Mouse (Mus musculus) bone marrow, adult 2 months (tissue): ENCODE data around the gene Isg15. TPM values are rescaled to one million over a fixed set of nuclear protein-coding genes. Genes with fewer than 3 reads are reported as not detected.

Experiments used
- H3K27ac ChIP-seq: fragments of 200-500 bp; 2 replicates; pipeline ENCODE4 v1.5.1; 2012; ENCODE audit warnings: low read depth, mild to moderate bottlenecking, control low read depth, inconsistent platforms, low read length; ENCODE audit not compliant: control insufficient read depth, poor library complexity, insufficient read depth
- H3K4me1 ChIP-seq: fragments of 200-500 bp; 2 replicates; pipeline ENCODE4 v1.6.1; 2011; ENCODE audit warnings: low read length; ENCODE audit not compliant: control insufficient read depth, insufficient read depth
- H3K4me3 ChIP-seq: fragments of 200-500 bp; replicated peaks from 2 replicates; pipeline ENCODE3; 2011; ENCODE audit warnings: mild to moderate bottlenecking, low read depth, low read length, control low read depth; ENCODE audit not compliant: control insufficient read depth
- CTCF ChIP-seq: fragments of 200-500 bp; IDR thresholded peaks from 2 replicates; pipeline ENCODE4 v1.5.1; 2011; ENCODE audit warnings: low read length, control low read depth; ENCODE audit not compliant: control insufficient read depth, insufficient read depth
- POLR2A ChIP-seq: fragments of 200-500 bp; IDR thresholded peaks from 2 replicates; pipeline ENCODE4 v1.6.1; 2011; ENCODE audit warnings: low read depth, mild to moderate bottlenecking, control low read depth, low read length, borderline replicate concordance; ENCODE audit not compliant: control insufficient read depth
- WGBS: fragments of 180-500 bp; shearing (Covaris S2); methylation state at CpG from one replicate; pipeline ENCODE4 v1.1.7; 2018; 5-methylcytosine and 5-hydroxymethylcytosine counted together
- polyA plus RNA-seq: library from polyadenylated mRNA; stranded (reverse); fragments of >200 nt; gene quantifications from 2 replicates; pipeline ENCODE4 v1.2.4, GENCODE M21; 2011; ENCODE audit warnings: low replicate concordance; ENCODE audit not compliant: missing spikeins, insufficient read depth, insufficient read length

Isg15 gene
- polyA plus RNA-seq, 1 experiment = 134 TPM

DNA sequence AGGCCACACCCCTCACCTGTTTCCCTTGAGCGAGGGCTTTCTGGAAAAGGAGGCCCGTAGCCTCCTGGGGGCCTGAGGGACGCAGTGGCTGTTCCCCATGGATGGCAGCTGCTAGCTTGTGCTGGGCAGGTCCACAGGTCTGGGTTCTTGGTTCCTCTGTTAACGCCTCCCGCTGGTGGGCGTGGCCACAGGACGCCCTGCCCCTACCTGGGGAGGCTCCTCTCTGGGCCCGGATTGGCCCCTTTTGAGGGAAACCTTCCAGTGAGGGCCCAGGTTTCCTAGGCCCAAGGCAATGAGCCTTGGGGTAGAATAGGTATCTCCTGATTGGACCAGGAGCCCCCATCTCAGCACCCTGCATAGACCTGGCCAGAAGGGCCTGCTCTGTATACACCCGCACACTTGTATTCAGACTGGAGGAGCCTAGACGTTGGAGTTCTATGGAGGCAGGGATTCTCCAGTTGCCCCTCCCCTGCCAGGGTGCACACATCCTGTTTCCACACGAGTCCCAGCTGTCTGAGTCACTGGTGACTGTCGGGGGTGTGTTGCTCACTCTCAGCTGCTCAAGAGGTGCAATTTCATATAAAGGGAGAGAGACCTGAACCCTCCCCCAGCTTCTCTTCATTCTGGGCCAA, 27.9 kb upstream of the Isg15 start:
- H3K27ac ChIP-seq = no peak overlapping the region
- 54% methylated on average over 12 of the region's 12 CpGs for WGBS

GRCm38 (mm10) chr4:156227752-156228392, 27.3 kb upstream of the Isg15 start:
- TF ChIP-seq CTCF (no peak), POLR2A (no peak)
- 70% methylated on average over 18 of the region's 18 CpGs for WGBS
- H3K4me3 ChIP-seq = no peak overlapping the region

More for the DNA sequence above, 27.9 kb upstream of the Isg15 start:
- Histone ChIP-seq H3K4me1 (no peaks in the 10 kb centered on the region; the same call in 1 of the 2 replicates), H3K4me3 (no peak overlapping the region)
- TF ChIP-seq CTCF = no peak

GRCm38 (mm10) chr4:156224276-156224675, 23.7 kb upstream of the Isg15 start:
- 81% methylated on average over 2 of the region's 2 CpGs for whole genome bisulfite sequencing
- no peak overlapping the region for H3K27ac ChIP-seq

More at GRCm38 (mm10) chr4:156227752-156228392, 27.3 kb upstream of the Isg15 start:
- Histone ChIP-seq H3K27ac (no peak overlapping the region), H3K4me1 (no peaks in the 10 kb centered on the region; the same call in 1 of the 2 replicates)

DNA sequence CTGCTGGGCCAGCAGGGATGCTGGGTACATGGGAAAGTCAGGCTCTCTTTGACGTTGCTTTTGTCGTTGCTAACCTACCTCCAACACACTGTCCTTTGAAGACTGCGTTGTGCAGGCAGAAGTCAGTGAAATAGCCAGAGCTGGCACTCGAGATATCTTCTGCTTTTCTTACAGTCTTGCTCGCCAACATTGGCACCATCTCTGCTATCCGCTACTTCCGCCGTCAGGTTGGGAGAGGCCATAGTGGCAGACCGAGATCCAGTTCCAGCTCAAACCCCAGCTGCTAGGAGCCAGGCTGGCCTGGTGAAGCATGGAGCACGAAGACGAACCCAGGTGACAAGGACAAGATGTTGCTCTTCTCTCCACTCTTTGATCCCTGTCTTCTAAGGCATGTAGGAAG, 19.3 kb upstream of the Isg15 start:
- Histone ChIP-seq H3K4me3 (no peak overlapping the region), H3K4me1 (no peaks in the 10 kb centered on the region), H3K27ac (no peak overlapping the region)
- TF ChIP-seq CTCF = no peak
- no peak for TF ChIP-seq POLR2A
- 77% methylated on average over 11 of the region's 11 CpGs for WGBS

More at GRCm38 (mm10) chr4:156224276-156224675, 23.7 kb upstream of the Isg15 start:
- Histone ChIP-seq H3K4me3 (no peak overlapping the region), H3K4me1 (no peaks in the 10 kb centered on the region; the same call in 1 of the 2 replicates)
- TF ChIP-seq POLR2A (no peak), CTCF (no peak)

DNA sequence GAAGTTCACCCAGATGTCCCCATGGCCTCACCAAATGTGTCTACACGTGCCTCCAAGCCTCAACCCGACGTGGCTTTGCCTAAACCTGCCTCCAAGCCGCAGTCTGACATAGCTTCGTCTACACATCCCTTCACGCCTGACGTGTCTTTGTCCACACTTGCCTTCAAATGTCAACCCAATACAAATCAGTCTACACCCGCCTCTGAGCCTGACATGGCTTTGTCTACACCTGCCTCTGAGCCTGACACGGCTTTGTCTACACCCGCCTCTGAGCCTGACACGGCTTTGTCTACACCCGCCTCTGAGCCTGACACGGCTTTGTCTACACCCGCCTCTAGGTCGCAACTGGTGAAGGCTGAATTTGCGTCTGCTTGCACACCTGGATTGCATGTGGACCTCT, 17.2 kb upstream of the Isg15 start:
- TF ChIP-seq POLR2A (no peak), CTCF (no peak)
- Histone ChIP-seq H3K27ac (no peak overlapping the region), H3K4me3 (no peak overlapping the region), H3K4me1 (no peaks in the 10 kb centered on the region)
- whole genome bisulfite sequencing = 85% methylated on average over 16 of the region's 16 CpGs

DNA sequence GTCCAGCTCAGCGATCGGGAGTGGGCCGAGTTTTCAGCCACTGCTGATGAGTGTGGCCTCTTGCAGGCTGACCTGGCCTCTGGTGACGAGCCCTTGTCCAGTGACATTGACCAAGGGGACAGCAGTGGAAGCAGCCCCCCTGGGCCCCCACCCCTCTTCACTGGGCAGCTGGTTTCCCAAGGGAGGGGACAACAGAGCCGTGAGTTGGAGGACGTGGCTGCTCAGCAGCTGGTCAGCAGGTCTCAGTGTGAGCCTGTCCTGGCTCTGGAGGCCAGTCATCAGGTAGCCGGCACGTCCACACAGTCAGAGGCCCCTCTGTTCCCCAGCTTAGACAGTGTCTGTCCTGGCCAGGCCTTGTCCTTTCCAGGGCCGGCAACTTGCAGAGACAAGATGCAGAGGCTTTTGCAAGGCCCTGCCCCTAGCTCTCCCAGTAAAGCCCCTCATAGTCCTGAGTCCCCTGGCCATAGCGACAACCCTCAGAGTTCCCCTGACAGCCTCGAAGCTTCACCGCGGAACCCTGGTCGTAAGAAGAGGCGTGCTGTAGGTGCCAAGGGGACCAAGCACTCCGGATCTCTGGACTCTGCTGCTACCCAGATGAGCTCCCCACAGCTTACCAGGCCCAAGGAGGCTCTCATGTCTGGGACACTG, 16.5 kb upstream of the Isg15 start:
- Histone ChIP-seq H3K27ac (no peak overlapping the region), H3K4me3 (no peak overlapping the region), H3K4me1 (no peaks in the 10 kb centered on the region)
- TF ChIP-seq POLR2A (no peak), CTCF (no peak)
- WGBS = 79% methylated on average over 16 of the region's 16 CpGs

DNA sequence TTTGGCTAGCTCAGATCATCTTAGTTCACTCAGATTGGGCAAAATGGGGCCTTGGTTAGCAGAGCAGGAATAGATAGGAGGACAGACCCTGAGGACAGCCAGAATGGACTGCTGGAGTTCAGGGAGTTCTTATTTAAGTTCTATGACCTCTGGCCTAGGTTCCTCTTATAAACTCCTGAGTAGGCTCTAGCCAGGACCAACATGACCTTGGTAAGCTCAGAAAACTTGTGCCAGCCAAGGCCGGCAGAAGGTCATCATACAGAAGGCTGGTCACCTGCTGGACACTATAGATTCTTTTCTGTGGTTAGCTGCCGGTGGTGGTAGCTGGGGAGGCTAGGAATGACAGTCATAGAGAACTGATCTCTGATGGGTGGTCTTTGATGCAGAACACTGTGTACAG, 15.6 kb upstream of the Isg15 start:
- 81% methylated on average over 2 of the region's 2 CpGs for WGBS
- no peak for TF ChIP-seq CTCF
- no peak for TF ChIP-seq POLR2A
- H3K27ac ChIP-seq = no peak overlapping the region

DNA sequence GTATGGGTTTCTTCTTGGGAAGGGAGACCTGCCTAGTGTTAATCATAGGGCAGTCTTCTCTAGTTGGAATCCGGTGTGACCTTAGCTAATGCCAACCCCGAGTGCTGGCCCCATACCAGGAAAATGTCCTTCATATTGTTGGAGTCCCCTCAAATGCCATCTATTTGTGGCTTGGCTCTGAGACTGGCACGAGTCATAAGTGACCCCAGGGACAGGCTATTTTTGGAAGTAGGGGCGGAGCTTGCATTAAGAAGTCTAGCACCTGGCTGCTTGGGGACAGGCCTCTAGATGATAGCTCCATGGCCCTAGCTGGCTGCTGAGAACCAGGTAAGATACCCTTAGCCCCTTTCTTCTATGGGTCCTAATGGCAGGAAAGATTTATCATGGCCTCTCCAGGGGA, 15.0 kb upstream of the Isg15 start, which contains the start of gene Perm1:
Gene Perm1 (plus strand): TSS at position 220 of the 400 bp plus-strand sequence.
- Histone ChIP-seq H3K4me1 (no peaks in the 10 kb centered on the region; the same call in 1 of the 2 replicates), H3K27ac (no peak within 1 kb of the TSS), H3K4me3 (no peak within 1 kb of the TSS)
- WGBS = 56% methylated on average over 4 of the region's 4 CpGs
- TF ChIP-seq POLR2A = no peak

More for the DNA sequence above, 15.6 kb upstream of the Isg15 start:
- no peaks in the 10 kb centered on the region for H3K4me1 ChIP-seq
- no peak overlapping the region for H3K4me3 ChIP-seq
